8 mouse cellular contexts compared by ENCODE assay signal in the genomic region with DNA sequence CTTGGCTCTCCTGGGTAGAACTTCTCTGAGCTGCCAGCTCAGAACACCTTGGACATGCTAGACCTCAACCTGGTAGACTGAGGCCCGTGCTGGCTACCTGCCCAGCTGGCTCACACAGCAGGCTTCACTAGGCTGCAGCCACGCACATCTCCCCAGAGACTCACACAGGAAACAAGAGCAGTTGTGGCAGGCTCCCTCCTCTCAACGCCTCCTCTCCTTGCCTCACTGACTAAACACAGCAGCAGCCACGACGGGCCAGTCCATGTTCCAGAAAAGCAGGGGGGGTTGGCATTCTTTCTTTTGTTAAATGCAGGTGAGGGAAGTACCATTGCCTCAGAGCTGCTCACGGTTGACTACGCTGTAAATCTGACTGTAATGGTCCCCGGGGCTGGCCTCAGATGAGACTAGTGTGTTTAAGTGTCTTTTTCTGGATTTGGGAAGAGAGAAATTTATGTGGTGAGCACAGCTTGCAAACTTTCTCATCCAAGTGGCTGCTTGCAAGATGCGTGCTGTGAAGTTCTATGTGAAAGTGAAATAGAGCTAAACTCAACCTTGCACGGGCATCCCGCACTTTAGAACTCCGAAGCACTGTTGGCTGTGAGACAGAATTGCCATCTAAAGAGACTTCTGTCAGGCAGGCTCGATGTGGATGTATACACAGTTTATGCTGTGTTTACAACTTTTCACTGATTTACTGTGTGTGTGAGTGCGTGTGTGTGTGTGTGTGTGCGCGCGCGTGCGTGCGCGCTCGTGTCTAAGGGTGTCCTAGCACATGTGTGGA.
A peak's percentile ranks its signal among the peaks of the same experiment; 100 is the strongest.
DNase-seq lines count a peak whose midpoint lies in the region; ATAC-seq and TF ChIP-seq lines count a peak whose summit lies in the region.

No protein-coding gene starts in this region.

- ATAC-seq in Patski = peak; percentile 87
- ATAC-seq in common myeloid progenitor, adult 5-6 weeks (replicated peaks; ENCODE audit: low read depth, poor library complexity, severe bottlenecking) = peak; percentile 24; the same call in 1 of the 2 replicates

- no peaks in the 10 kb centered on the region for H3K27me3 ChIP-seq in Patski

- DNase-seq in Patski (ENCODE audit: low read depth, low spot score) = peak; percentile 89
- peak; percentile 61 for DNase-seq in gastrocnemius, postnatal 14 days
- DNase-seq in induced T-regulatory cell, adult 2 months (ENCODE audit: low read depth) = peak; percentile 94
- DNase-seq in left cerebral cortex, adult 2 months (ENCODE audit: extremely low spot score in 1 of 2, low spot score in 2 of 2) = peak; percentile 79
- DNase-seq in lung, postnatal 4 days = peak; percentile 87 to 88
- DNase-seq in retina, postnatal 7 days (ENCODE audit: low read depth, low spot score) = peak; percentile 39
- peak; percentile 80 for DNase-seq in urinary bladder, postnatal 14 days (ENCODE audit: low spot score)

- TF ChIP-seq CTCF in Patski (IDR thresholded peaks at IDR 0.05) = no peak
- TF ChIP-seq CTCF in left cerebral cortex, adult 2 months (IDR thresholded peaks at IDR 0.05) = no peak

- CTCF ChIA-PET in Patski (lab: Charles Lee) = interaction anchor here (0.7 to 1.7 kb wide), 4 partner anchors 13 to 52 kb away, joined by 3 to 5 read pairs (median 4); no protein-coding TSS in a partner anchor

- intact Hi-C loops in gastrocnemius, postnatal 14 days (cut with DNase I; ENCODE audit: low total_unique reads) = no loop called here
- intact Hi-C loops in left cerebral cortex, adult 2 months (cut with DNase I) = loop anchor here (5.0 kb wide), 1 partner anchor 52 kb away; no protein-coding TSS in a partner anchor

- in situ Hi-C loops in Patski (cut with MboI; ENCODE audit: low pct_unique_long_range_greater_than_20kb) = no loop called here

- H3K27ac ChIP-seq in left cerebral cortex, adult 2 months = peak overlapping the region; percentile 86

- POLR2A ChIA-PET in Patski (lab: Charles Lee) = interaction anchor here (0.7 kb wide), 1 partner anchor 365 kb away, joined by 3 read pairs; no protein-coding TSS in a partner anchor

- H3K4me3 ChIP-seq in left cerebral cortex, adult 2 months = peak overlapping the region; percentile 42

Comparison
In these comparisons a context has a peak if more than half of its experiments do, and no peak if none do; other contexts are left out.
1. Peak in every context shown above with its lines: DNase-seq, ATAC-seq, H3K4me3 ChIP-seq and H3K27ac ChIP-seq.
2. DNase-seq: peak in every context shown above with its lines; median percentile 94 in induced T-regulatory cell, adult 2 months; 89 in Patski; 88 in lung, postnatal 4 days; 80 in urinary bladder, postnatal 14 days; 79 in left cerebral cortex, adult 2 months; 61 in gastrocnemius, postnatal 14 days; 39 in retina, postnatal 7 days.